Mouse (Mus musculus) megakaryocyte, embryonic 14.5 days (primary cell): Measurements from ENCODE around the gene Map2k1.
"Not testable (repeated sequence)": the region's sequence is repeated elsewhere in the genome, so short reads cannot be mapped to it uniquely, and the experiment has no call there.

Source experiments
- FLI1 ChIP-seq: IDR thresholded peaks from 2 replicates; pipeline ENCODE4 v1.6.1; 2012; ENCODE audit warnings: low read length, inconsistent platforms, mixed read lengths
- GATA1 ChIP-seq: IDR thresholded peaks from 3 replicates; pipeline ENCODE4 v1.6.1; 2012; ENCODE audit warnings: mixed read lengths, low read length, inconsistent platforms, borderline replicate concordance

DNA sequence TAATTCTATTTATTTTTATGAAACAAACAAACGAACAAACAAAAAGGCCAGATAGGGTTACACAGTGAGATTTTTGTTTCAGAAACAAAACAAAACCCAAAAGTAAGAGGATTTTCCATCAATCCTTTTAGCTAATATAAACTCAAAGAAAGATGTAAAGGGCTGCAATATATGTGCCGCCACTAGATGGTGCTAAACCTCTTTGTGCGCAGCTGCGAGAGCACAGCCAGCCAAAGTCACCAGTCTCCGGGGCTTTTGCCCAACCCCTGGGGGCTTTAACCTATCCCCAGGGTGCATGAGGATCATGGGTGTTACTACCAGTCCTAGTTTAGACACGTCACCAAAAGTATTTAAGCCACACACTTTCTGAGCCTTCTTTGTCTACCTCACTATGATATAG is 114.5 kb downstream of the Map2k1 start:
- TF ChIP-seq GATA1, FLI1: not testable (repeated sequence)
